Mouse (Mus musculus) testis, adult 2 months (tissue): ENCODE results near the gene Ctdsp2.

Source experiments
- CTCF ChIP-seq: fragments of 200-500 bp; IDR thresholded peaks from 2 replicates; pipeline ENCODE4 v1.5.1; 2012; ENCODE audit warnings: low read depth, mild to moderate bottlenecking, inconsistent platforms, low read length, moderate library complexity; ENCODE audit not compliant: control insufficient read depth, insufficient read depth, insufficient replicate concordance
- POLR2A ChIP-seq: fragments of 200-500 bp; IDR thresholded peaks from 2 replicates; pipeline ENCODE4 v1.6.1; 2012; ENCODE audit warnings: low read depth, mild to moderate bottlenecking, inconsistent platforms, low read length, moderate library complexity; ENCODE audit not compliant: control insufficient read depth

- TF ChIP-seq CTCF (no peak), POLR2A (no peak)
Measured at GRCm38 (mm10) chr10:127047954-127048353, 69.4 kb downstream of the Ctdsp2 start, which contains the start of gene Cyp27b1.
